Mouse (Mus musculus) heart, postnatal 0 days (tissue): ENCODE measurements around the gene Aamp. TPM values are rescaled to one million over a fixed set of nuclear protein-coding genes. Genes with fewer than 3 reads are reported as not detected.

Experiments used
- ATAC-seq: fragments of 200-750 bp; cut with Nextera tagmentation; 2 replicates; pipeline ENCODE4 v1.8.0; 2017; ENCODE audit warnings: low read depth, moderate number of reproducible peaks, moderate library complexity; ENCODE audit not compliant: insufficient read depth
- DNase-seq: peaks from one replicate; pipeline ENCODE4 v3.0.0-alpha.2; 2016; ENCODE audit warnings: low spot score
- H3K27ac ChIP-seq: fragments of 300-500 bp; sonication (generic); 2 replicates; pipeline ENCODE4 v1.5.1; 2014; ENCODE audit warnings: low read depth, mild to moderate bottlenecking
- H3K27me3 ChIP-seq: fragments of 300-500 bp; sonication (generic); 2 replicates; pipeline ENCODE4 v1.6.1; 2014; ENCODE audit warnings: low read length, mixed read lengths; ENCODE audit not compliant: control insufficient read depth, insufficient read depth
- H3K36me3 ChIP-seq: fragments of 300-500 bp; sonication (generic); replicated peaks from 2 replicates; pipeline ENCODE4 v1.6.1; 2014; ENCODE audit warnings: low read length, mixed read lengths; ENCODE audit not compliant: control insufficient read depth, insufficient read depth
- H3K4me1 ChIP-seq: fragments of 300-500 bp; sonication (generic); 2 replicates; pipeline ENCODE4 v1.6.1; 2014; ENCODE audit warnings: antibody characterized with exemption; ENCODE audit not compliant: control insufficient read depth, insufficient read depth
- H3K4me2 ChIP-seq: fragments of 300-500 bp; sonication (generic); 2 replicates; pipeline ENCODE4 v1.6.1; 2014; ENCODE audit warnings: low read depth, mild to moderate bottlenecking, low read length, moderate library complexity
- H3K4me3 ChIP-seq: fragments of 300-500 bp; sonication (generic); 2 replicates; pipeline ENCODE4 v1.5.1; 2014; ENCODE audit warnings: low read depth, low read length
- H3K9ac ChIP-seq: fragments of 300-500 bp; sonication (generic); replicated peaks from 2 replicates; pipeline ENCODE4 v1.6.1; 2014; ENCODE audit warnings: low read depth, low read length, mixed read lengths
- H3K9me3 ChIP-seq: fragments of 300-500 bp; sonication (generic); replicated peaks from 2 replicates; pipeline ENCODE4 v1.6.1; 2016; ENCODE audit warnings: low read length; ENCODE audit not compliant: control insufficient read depth
- CTCF ChIP-seq: IDR thresholded peaks from 2 replicates; pipeline ENCODE4 v1.5.1; 2016; ENCODE audit warnings: antibody characterized with exemption, control low read depth, low read depth
- EP300 ChIP-seq: IDR thresholded peaks from 2 replicates; pipeline ENCODE4 v1.6.1; 2016; ENCODE audit warnings: antibody characterized with exemption, low read depth
- WGBS: fragments of 180-500 bp; shearing (Covaris S2); extraction: QIAGEN DNeasy Blood & Tissue Kit; methylation state at CpG from one replicate; pipeline ENCODE4 v1.1.7; 2014; 5-methylcytosine and 5-hydroxymethylcytosine counted together
- polyA plus RNA-seq: library from polyadenylated mRNA; unstranded; fragments of >200 nt; fragmentation: Nextera tagmentation; extraction: Ambion mirVana; gene quantifications from 2 replicates; pipeline ENCODE4 v1.2.1, GENCODE M21; 2015
- total RNA-seq: library from RNA; depleted of rRNA; stranded (reverse); fragments of >200 nt; gene quantifications from 2 replicates; pipeline ENCODE4 v1.2.3, GENCODE M21; 2014; ENCODE audit warnings: low replicate concordance

The Aamp gene
- total and polyA plus RNA-seq, 2 experiments from 2014 or later, result 146 to 165 TPM

GRCm38 (mm10) chr1:74294733-74295455 is 10.4 kb upstream of the Aamp start:
- 56% methylated on average over 6 of the region's 6 CpGs for WGBS
- peaks cover 37% of the 10 kb centered on the region for H3K36me3 ChIP-seq
- no peak for DNase-seq
- H3K4me2 ChIP-seq, result peak overlapping the region; percentile 65
- no peaks in the 10 kb centered on the region for H3K27me3 ChIP-seq
- no peak for ATAC-seq
- no peak overlapping the region for H3K4me3 ChIP-seq
- peak overlapping the region; percentile 98 for H3K27ac ChIP-seq
- no peaks in the 10 kb centered on the region for H3K9me3 ChIP-seq
- H3K4me1 ChIP-seq, result peaks cover 76% of the 10 kb centered on the region
- no peak for TF ChIP-seq EP300
- TF ChIP-seq CTCF, result peak; percentile 13; the same call in 1 of the 2 replicates
- no peak overlapping the region for H3K9ac ChIP-seq

GRCm38 (mm10) chr1:74294090-74294643 is 9.6 kb upstream of the Aamp start:
- ATAC-seq (no peak), DNase-seq (no peak)
- no peak overlapping the region for H3K4me3 ChIP-seq
- peak overlapping the region; percentile 98 for H3K27ac ChIP-seq
- H3K4me1 ChIP-seq, result peaks cover 76% of the 10 kb centered on the region
- H3K4me2 ChIP-seq, result peak overlapping the region; percentile 10; the same call in 1 of the 2 replicates
- H3K9ac ChIP-seq, result no peak overlapping the region; the same call in 1 of the 2 replicates
- H3K9me3 ChIP-seq, result no peaks in the 10 kb centered on the region
- TF ChIP-seq EP300, result no peak
- TF ChIP-seq CTCF, result no peak
- no peaks in the 10 kb centered on the region for H3K27me3 ChIP-seq
- H3K36me3 ChIP-seq, result peaks cover 39% of the 10 kb centered on the region
- WGBS, result 39% methylated on average over 3 of the region's 3 CpGs

GRCm38 (mm10) chr1:74293306-74293960 is 8.9 kb upstream of the Aamp start:
- peak overlapping the region; percentile 98 for H3K27ac ChIP-seq
- ATAC-seq (no peak), DNase-seq (no peak)
- no peak overlapping the region for H3K4me3 ChIP-seq
- no peak overlapping the region for H3K9ac ChIP-seq
- 62% methylated on average over 8 of the region's 8 CpGs for WGBS
- H3K36me3 ChIP-seq, result peaks cover 43% of the 10 kb centered on the region
- no peak overlapping the region for H3K4me2 ChIP-seq
- peaks cover 76% of the 10 kb centered on the region for H3K4me1 ChIP-seq
- H3K9me3 ChIP-seq, result no peaks in the 10 kb centered on the region
- no peak for TF ChIP-seq EP300
- TF ChIP-seq CTCF, result no peak
- H3K27me3 ChIP-seq, result no peaks in the 10 kb centered on the region

GRCm38 (mm10) chr1:74292331-74293020 is 7.9 kb upstream of the Aamp start:
- peaks cover 70% of the 10 kb centered on the region for H3K4me1 ChIP-seq
- no peaks in the 10 kb centered on the region for H3K9me3 ChIP-seq
- no peak for DNase-seq
- H3K27me3 ChIP-seq, result no peaks in the 10 kb centered on the region
- TF ChIP-seq CTCF, result no peak
- H3K4me2 ChIP-seq, result no peak overlapping the region
- 73% methylated on average over 11 of the region's 11 CpGs for WGBS
- no peak overlapping the region for H3K27ac ChIP-seq
- no peak overlapping the region for H3K4me3 ChIP-seq
- H3K36me3 ChIP-seq, result peaks cover 51% of the 10 kb centered on the region
- H3K9ac ChIP-seq, result no peak overlapping the region
- ATAC-seq, result no peak

- 0 out of 2 replicates have a peak, but pooled peaks have one; percentile 48 for TF ChIP-seq EP300
- TF ChIP-seq CTCF, result no peak
- peak overlapping the region; percentile 82 for H3K27ac ChIP-seq
- ATAC-seq, result peak; percentile 75
- H3K9ac ChIP-seq, result 0 out of 2 replicates have a peak overlapping the region, but pooled peaks have one; percentile 21
- H3K4me1 ChIP-seq, result peaks cover 56% of the 10 kb centered on the region
- peaks cover 51% of the 10 kb centered on the region for H3K36me3 ChIP-seq
- no peaks in the 10 kb centered on the region for H3K27me3 ChIP-seq
- peak; percentile 75 for DNase-seq
- WGBS, result 22% methylated on average over 5 of the region's 5 CpGs
- no peaks in the 10 kb centered on the region for H3K9me3 ChIP-seq
- H3K4me2 ChIP-seq, result no peak overlapping the region
- no peak overlapping the region for H3K4me3 ChIP-seq
These were observed 5.6 kb upstream of the Aamp start for GRCm38 (mm10) chr1:74290141-74290540.
